Mouse (Mus musculus) heart, embryonic 16.5 days (tissue): ENCODE measurements around the gene Prdx3. TPM values are rescaled to one million over a fixed set of nuclear protein-coding genes. Genes with fewer than 3 reads are reported as not detected.

ENCODE experiments used
- ATAC-seq: fragments of 200-750 bp; cut with Nextera tagmentation; replicated peaks from 2 replicates; pipeline ENCODE4 v1.8.0; 2017; ENCODE audit warnings: moderate number of reproducible peaks; ENCODE audit not compliant: insufficient read depth, low FRiP score; ENCODE audit errors: extremely low read depth
- H3K27ac ChIP-seq: fragments of 300-500 bp; sonication (generic); 2 replicates; pipeline ENCODE4 v1.5.1; 2014; ENCODE audit warnings: mild to moderate bottlenecking, low read length, control low read depth, moderate library complexity
- H3K27me3 ChIP-seq: fragments of 300-500 bp; sonication (generic); 2 replicates; pipeline ENCODE4 v1.6.1; 2014; ENCODE audit warnings: low read length, mixed read lengths; ENCODE audit not compliant: control insufficient read depth, insufficient read depth
- H3K36me3 ChIP-seq: fragments of 300-500 bp; sonication (generic); 2 replicates; pipeline ENCODE4 v1.6.1; 2014; ENCODE audit not compliant: control insufficient read depth, insufficient read depth
- H3K4me1 ChIP-seq: fragments of 300-500 bp; sonication (generic); 2 replicates; pipeline ENCODE4 v1.6.1; 2014; ENCODE audit warnings: low read length, mixed read lengths; ENCODE audit not compliant: control insufficient read depth, insufficient read depth
- H3K4me2 ChIP-seq: fragments of 300-500 bp; sonication (generic); 2 replicates; pipeline ENCODE4 v1.6.1; 2014; ENCODE audit warnings: low read depth, mild to moderate bottlenecking, control low read depth, low read length
- H3K4me3 ChIP-seq: fragments of 300-500 bp; sonication (generic); 2 replicates; pipeline ENCODE4 v1.5.1; 2014; ENCODE audit warnings: mild to moderate bottlenecking, control low read depth, low read length
- H3K9ac ChIP-seq: fragments of 300-500 bp; sonication (generic); 2 replicates; pipeline ENCODE4 v1.6.1; 2014; ENCODE audit warnings: low read length, control low read depth
- H3K9me3 ChIP-seq: fragments of 300-500 bp; sonication (generic); replicated peaks from 2 replicates; pipeline ENCODE4 v1.6.1; 2016; ENCODE audit warnings: low read length; ENCODE audit not compliant: control insufficient read depth
- WGBS: fragments of 180-500 bp; shearing (Covaris S2); extraction: QIAGEN DNeasy Blood & Tissue Kit; methylation state at CpG from one replicate; pipeline ENCODE4 v1.1.7; 2014; 5-methylcytosine and 5-hydroxymethylcytosine counted together
- polyA plus RNA-seq: library from polyadenylated mRNA; unstranded; fragments of >200 nt; fragmentation: Nextera tagmentation; extraction: Ambion mirVana; gene quantifications from 2 replicates; pipeline ENCODE4 v1.2.1, GENCODE M21; 2015

Prdx3 gene
- 202 and 217 TPM in 2 replicates for polyA plus RNA-seq

DNA sequence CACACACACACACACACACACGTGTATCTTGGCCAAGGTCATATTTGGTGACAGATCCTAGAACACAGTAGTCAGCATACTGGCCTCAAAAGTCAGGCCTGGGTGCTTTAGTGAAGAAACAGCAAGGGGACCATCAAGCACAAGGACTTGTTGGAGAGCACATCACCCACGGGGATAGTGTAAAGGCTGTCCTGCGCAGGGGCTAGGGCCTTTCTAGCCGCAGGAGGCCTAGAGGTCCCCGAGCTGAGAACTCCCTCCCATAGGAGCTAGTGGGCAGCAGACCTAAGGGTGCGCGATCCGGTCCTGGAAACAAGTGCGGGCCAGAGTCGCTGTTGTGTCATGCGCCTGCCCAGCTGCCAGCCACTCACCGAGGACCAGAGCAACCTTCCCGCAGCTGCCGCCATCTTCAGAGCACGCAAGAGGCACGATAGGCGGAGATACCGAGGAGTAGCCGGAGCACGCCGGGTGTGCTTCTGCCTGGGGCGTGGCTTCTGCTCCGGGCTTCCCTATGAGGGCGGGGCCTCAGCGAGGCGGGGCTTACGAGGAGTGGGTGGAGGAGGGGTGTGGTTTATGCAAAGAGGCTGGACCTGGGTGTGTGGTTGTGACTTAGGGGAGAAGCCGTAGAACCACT, at the start of gene Prdx3:
Gene Prdx3, minus strand, starts transcription at position 493 of the 631 bp plus-strand sequence.
- WGBS, result under 1% methylated on average over 28 of the region's 28 CpGs
- Histone ChIP-seq H3K27me3 (no peaks in the 10 kb centered on the region), H3K27ac (peak within 1 kb of the TSS; percentile 79), H3K9ac (peak within 1 kb of the TSS; percentile 78), H3K4me1 (peaks cover 13% of the 10 kb centered on the region), H3K4me2 (peak within 1 kb of the TSS; percentile 65), H3K9me3 (no peaks in the 10 kb centered on the region), H3K36me3 (peaks cover 12% of the 10 kb centered on the region), H3K4me3 (peak within 1 kb of the TSS; percentile 68)
- peak; percentile 99 for ATAC-seq

DNA sequence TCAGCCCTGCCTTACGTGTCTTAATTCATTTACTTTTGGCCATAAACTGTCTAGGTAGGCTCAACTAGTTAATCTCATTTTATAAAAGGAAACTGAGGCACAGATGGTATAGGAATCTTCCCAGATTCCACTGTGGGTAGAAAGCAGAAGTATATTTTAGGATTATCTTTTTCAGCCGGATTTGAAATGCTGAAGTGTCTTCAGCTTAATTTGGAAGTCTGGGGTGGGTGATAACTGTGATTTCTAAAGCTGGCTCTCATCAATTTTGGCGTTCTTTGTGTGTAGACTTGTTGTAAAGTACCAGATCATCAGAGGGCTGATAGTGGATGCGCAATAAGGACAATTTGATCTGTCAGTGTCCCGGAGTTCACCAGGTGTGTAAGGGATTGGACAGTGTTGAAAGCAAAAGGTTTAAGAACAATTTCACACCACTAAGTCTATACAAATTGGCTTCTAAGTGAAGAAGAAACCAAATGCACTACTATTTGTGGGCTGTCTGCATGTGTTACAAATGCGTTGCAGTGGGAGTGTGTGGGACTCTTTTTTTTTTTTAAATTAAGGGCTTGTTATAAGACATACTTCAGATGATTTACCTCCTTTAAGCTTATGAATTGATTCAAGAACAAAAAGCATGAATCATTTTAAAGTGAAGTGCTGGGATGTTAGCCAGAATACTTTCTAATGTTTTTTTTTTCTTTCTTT, 42.7 kb upstream of the Prdx3 start:
- H3K4me1 ChIP-seq, result peaks cover 19% of the 10 kb centered on the region
- no peak for ATAC-seq

DNA sequence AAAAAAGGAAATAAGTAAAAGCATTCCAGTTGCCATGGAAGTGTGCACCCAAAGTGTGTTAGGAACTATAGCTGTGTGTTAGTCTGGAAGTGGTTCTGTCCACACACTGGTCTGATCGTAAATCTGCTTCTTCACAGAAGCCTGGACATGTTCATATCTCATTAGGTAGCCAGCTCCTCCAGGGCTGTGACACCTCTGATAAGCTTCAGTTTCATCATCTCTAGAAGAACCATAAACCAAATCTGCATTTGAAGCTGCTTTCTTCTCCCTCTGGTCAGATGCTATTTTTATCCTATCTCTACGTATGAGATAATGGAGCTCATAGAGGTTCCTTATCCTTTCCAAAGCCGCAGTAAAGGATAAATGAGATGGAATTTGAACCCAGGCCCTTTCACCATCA, 41.5 kb upstream of the Prdx3 start:
- 23% methylated on average over 3 of the region's 3 CpGs for WGBS
- Histone ChIP-seq H3K36me3 (no peaks in the 10 kb centered on the region), H3K4me2 (no peak overlapping the region), H3K27me3 (no peaks in the 10 kb centered on the region), H3K9me3 (no peaks in the 10 kb centered on the region), H3K27ac (peak overlapping the region; percentile 66), H3K9ac (no peak overlapping the region), H3K4me1 (peaks cover 24% of the 10 kb centered on the region), H3K4me3 (no peak overlapping the region)
- no peak for ATAC-seq

More for the DNA sequence above, 42.7 kb upstream of the Prdx3 start:
- Histone ChIP-seq H3K9me3 (no peaks in the 10 kb centered on the region), H3K9ac (no peak overlapping the region), H3K4me2 (no peak overlapping the region), H3K4me3 (no peak overlapping the region), H3K36me3 (no peaks in the 10 kb centered on the region), H3K27ac (no peak overlapping the region), H3K27me3 (no peaks in the 10 kb centered on the region)
- WGBS, result 73% methylated on average over 6 of the region's 6 CpGs

DNA sequence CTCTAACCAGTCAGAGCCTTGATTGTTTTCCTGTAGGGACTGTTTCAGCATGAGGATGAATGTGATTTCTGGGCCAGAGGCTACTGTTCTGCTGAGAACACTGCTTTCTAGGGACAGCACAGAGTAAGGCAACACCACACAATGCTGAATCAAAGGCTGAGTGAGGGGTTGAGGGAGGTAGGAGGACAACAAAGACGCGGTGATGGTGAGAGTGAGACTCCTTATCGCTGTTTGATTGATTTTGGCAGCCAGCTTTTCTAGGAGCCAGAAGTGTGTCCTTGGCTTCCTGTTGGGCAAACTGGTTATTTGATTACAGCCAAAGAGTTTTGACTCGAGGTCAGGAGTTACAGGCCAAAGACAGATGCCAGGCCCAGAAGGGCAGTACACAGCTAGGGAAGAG, 40.9 kb upstream of the Prdx3 start:
- peak overlapping the region; percentile 66 for H3K27ac ChIP-seq
- ATAC-seq, result no peak
- no peak overlapping the region for H3K4me3 ChIP-seq

DNA sequence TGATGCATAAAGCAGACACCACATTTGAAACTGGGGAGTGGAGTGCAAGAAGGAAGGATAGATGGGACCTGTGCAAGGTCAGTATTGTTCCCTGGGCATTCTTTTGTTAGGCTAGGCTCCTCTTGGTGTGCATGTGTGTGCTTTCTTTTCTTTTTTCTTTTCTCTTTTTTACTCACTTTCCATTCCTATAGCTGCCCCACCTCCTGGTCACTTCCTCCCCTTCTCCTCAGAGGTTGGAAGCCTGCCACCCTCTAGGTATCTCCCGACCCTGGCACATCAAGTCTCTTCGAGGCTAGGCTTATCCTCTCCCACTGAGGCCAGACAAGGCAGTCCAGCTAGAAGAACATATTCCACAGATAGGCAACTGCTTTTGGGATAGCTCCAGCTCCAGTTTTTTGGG, 37.3 kb upstream of the Prdx3 start:
- no peaks in the 10 kb centered on the region for H3K27me3 ChIP-seq
- 30% methylated on average over 2 of the region's 2 CpGs for WGBS
- H3K4me3 ChIP-seq, result no peak overlapping the region
- no peak overlapping the region for H3K9ac ChIP-seq
- ATAC-seq, result no peak
- H3K36me3 ChIP-seq, result no peaks in the 10 kb centered on the region
- no peaks in the 10 kb centered on the region for H3K9me3 ChIP-seq
- peaks cover 24% of the 10 kb centered on the region for H3K4me1 ChIP-seq
- no peak overlapping the region for H3K4me2 ChIP-seq
- H3K27ac ChIP-seq, result no peak overlapping the region

More for the DNA sequence above, 40.9 kb upstream of the Prdx3 start:
- H3K9ac ChIP-seq, result no peak overlapping the region
- peaks cover 26% of the 10 kb centered on the region for H3K4me1 ChIP-seq
- no peaks in the 10 kb centered on the region for H3K27me3 ChIP-seq
- no peaks in the 10 kb centered on the region for H3K36me3 ChIP-seq
- WGBS, result 28% methylated on average over 4 of the region's 4 CpGs
- no peak overlapping the region for H3K4me2 ChIP-seq
- H3K9me3 ChIP-seq, result no peaks in the 10 kb centered on the region

DNA sequence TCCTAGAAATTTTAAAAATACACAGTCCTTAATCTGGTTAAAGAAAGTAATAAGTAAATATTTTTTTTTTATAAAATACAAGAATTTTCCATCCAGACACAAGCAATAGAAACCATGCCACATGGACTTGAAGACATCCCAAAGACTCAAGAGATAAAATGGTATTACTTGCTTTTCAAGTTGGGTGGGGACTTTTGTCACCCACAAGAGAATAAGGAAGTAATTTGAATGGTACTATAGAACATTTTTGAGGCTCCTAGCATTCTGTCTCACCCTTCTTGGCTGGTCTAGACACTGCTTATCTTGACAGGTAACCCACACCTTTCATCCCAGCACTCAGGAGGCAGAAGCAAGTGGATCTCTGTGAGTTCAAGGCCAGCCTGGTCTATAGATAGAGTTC, 35.9 kb upstream of the Prdx3 start:
- no peak overlapping the region for H3K27ac ChIP-seq
- no peaks in the 10 kb centered on the region for H3K36me3 ChIP-seq
- H3K9me3 ChIP-seq, result no peaks in the 10 kb centered on the region
- H3K4me3 ChIP-seq, result no peak overlapping the region
- no peak overlapping the region for H3K9ac ChIP-seq
- peaks cover 14% of the 10 kb centered on the region for H3K4me1 ChIP-seq
- H3K4me2 ChIP-seq, result no peak overlapping the region
- no peak for ATAC-seq
- no peaks in the 10 kb centered on the region for H3K27me3 ChIP-seq

DNA sequence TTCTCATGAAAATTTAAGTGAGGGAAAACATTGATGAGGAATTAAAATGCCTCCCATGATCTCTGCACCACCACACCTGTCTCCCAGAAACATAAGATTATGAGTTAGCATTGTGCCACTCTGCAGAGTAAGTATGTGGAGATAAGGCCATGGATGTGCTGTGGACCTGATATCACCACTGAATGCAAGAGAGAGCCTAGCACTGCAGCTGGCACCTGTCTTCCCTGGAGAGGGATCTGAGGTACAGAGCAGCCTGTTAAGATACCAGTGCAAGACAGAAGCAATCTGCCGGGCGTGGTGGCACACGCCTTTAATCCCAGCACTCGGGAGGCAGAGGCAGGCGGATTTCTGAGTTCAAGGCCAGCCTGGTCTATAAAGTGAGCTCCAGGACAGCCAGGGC, 31.1 kb upstream of the Prdx3 start:
- WGBS, result 86% methylated on average over 5 of the region's 5 CpGs
- no peak overlapping the region for H3K4me2 ChIP-seq
- H3K36me3 ChIP-seq, result no peaks in the 10 kb centered on the region
- no peak overlapping the region for H3K4me3 ChIP-seq
- no peak for ATAC-seq
- H3K27me3 ChIP-seq, result no peaks in the 10 kb centered on the region
- H3K27ac ChIP-seq, result no peak overlapping the region
- no peaks in the 10 kb centered on the region for H3K9me3 ChIP-seq
- peaks cover 10% of the 10 kb centered on the region for H3K4me1 ChIP-seq
- H3K9ac ChIP-seq, result no peak overlapping the region

DNA sequence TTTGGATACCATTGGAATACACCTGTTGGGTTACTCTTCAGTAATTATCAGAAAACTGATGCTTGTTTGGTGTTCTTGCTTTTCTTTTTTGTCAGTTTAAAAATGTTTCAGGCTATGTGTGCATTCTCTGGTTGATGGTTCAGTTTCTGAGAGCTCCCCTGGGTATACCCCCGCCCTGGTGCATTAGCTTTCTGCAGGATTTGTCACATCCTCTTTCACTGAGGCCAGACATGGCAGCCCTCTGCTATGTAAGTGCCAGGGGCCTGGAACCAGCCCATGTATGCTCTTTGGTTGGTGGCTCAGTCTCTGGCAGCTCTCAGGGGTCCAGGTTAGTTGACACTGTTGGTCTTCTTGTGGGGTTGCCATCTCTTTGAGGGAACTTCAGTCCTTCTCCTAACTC, 29.6 kb upstream of the Prdx3 start:
- no peak for ATAC-seq
- peaks cover 10% of the 10 kb centered on the region for H3K4me1 ChIP-seq
- H3K27me3 ChIP-seq, result no peaks in the 10 kb centered on the region
- WGBS, result 85% methylated on average over 1 of the region's 1 CpGs
- H3K4me2 ChIP-seq, result no peak overlapping the region
- no peak overlapping the region for H3K4me3 ChIP-seq
- H3K9me3 ChIP-seq, result no peaks in the 10 kb centered on the region
- H3K9ac ChIP-seq, result no peak overlapping the region
- H3K36me3 ChIP-seq, result no peaks in the 10 kb centered on the region
- H3K27ac ChIP-seq, result no peak overlapping the region

DNA sequence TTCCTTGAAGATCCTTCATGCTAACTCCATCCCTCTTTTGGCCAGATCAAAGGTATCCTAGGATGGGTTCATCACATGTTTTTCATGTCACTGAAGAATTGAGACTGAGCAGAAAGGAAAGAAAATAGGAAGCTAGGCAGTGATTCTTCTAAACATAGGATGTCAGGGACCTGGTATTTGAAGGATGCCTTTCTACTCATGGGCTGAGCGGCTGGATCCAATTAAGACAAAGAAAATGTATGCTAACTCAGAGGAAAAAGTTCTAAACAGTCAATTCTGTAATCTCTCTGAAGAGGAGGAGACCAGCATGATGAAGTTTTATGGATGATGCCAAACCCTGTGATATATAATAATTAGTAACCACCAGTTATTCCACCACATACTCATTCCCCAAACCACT, 28.8 kb upstream of the Prdx3 start:
- no peak overlapping the region for H3K9ac ChIP-seq
- no peak for ATAC-seq
- no peaks in the 10 kb centered on the region for H3K9me3 ChIP-seq
- no peaks in the 10 kb centered on the region for H3K36me3 ChIP-seq
- H3K4me1 ChIP-seq, result peaks cover 13% of the 10 kb centered on the region
- no peak overlapping the region for H3K4me3 ChIP-seq
- no peak overlapping the region for H3K27ac ChIP-seq
- H3K4me2 ChIP-seq, result no peak overlapping the region
- WGBS, result 83% methylated on average over 1 of the region's 1 CpGs
- no peaks in the 10 kb centered on the region for H3K27me3 ChIP-seq
